Mouse (Mus musculus) right cerebral cortex, postnatal 4 days (tissue): ENCODE data around the gene Rabgap1l.

Source experiments
- DNase-seq: peaks from one replicate; pipeline ENCODE4 v3.0.0-alpha.2; 2022

Gene Rabgap1l

DNA sequence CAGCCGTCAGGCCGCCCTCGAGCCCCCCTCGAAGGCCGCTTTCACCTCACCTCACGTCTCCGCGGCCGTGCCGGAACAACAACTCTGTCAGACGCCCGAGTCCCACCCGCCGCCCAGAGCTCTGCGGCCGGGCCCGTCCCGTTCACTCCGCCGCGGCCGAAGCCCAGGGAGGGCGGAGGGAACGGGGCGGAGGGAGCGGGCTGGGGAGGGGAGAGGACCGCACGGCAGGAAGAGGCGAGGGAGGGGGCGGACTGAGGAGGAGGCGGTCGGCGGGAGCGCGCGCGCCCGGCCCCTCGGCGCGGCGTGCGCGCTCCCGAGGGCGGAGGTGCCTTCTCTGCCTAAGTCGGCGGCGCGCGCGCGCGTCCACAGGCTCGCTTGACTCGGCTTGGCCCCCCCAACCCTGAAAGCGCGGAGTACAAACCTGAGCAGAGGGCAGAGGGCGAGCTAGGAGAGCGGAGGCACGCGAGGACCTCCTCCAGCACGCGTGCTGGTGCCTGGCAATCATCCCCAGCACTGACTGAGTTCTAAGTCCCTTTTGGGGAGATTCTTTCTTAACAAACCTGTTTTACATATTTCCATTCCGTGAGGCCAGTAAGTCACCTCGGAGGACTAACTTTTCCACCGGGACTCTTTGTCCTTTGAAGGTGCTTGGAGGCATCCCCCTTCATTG lies at the start of gene Rabgap1l:
TSS of gene Rabgap1l (minus strand) at position 526 of the 670 bp plus-strand sequence.
- peak; percentile 92 for DNase-seq

- no peak for DNase-seq
Measured at GRCm38 (mm10) chr1:160842567-160842966, 49.6 kb upstream of the Rabgap1l start.

DNA sequence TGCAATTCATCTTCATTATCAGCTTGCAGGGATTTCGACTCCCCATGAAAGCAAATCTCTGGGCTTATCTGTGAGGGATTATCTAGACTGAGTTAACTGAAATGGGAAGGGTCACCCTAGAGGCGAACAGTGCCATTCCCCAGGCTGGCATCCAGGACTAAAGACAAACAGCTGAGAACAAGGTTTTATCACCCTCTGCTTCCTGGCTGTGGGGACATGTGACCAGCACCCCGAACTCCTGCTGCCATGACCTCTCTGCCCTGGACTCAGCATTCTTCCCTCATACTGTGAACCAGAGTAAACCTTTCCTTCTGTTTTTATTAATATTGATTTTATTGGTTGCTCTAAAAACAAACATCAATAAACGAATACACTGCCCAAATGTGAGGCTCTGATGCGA lies 47.6 kb upstream of the Rabgap1l start:
- DNase-seq: no peak

DNA sequence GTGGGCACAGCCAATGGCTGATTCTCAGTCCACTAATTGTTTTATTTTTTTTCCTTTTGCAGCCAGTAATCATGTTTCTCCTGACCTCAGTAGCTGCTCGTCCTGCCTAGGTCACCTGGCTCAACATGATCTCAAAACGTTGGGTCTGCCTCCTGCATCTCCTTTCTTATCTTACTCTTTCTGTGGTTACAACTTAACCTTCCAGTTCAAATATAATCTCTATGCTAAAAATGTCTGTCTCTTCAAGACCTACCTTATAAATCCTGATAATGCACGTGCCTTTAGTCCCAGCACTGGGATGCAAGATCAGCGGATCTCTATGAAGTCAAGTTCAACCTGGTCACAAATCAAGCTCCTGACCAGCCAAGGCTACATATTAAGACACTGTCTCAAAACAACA lies 46.1 kb upstream of the Rabgap1l start:
- no peak for DNase-seq

DNA sequence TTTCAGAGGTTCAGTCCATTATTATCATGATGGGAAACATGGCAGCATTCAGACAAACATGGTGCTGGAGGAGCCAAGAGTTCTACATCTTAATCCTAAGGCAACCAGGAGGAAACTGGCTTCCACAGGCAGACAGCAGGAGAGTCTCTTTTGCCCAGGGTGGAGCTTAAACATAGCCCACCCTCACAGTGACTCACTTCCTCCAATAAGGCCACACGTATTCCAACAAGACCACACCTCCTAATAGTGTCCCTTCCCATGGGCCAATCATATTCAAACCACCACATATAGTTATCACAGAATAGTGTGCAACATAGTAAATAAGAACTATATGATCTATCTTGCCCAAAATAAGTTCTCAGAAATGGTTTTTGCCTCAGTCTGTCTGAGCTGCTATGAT lies 41.4 kb upstream of the Rabgap1l start:
- DNase-seq: no peak

DNA sequence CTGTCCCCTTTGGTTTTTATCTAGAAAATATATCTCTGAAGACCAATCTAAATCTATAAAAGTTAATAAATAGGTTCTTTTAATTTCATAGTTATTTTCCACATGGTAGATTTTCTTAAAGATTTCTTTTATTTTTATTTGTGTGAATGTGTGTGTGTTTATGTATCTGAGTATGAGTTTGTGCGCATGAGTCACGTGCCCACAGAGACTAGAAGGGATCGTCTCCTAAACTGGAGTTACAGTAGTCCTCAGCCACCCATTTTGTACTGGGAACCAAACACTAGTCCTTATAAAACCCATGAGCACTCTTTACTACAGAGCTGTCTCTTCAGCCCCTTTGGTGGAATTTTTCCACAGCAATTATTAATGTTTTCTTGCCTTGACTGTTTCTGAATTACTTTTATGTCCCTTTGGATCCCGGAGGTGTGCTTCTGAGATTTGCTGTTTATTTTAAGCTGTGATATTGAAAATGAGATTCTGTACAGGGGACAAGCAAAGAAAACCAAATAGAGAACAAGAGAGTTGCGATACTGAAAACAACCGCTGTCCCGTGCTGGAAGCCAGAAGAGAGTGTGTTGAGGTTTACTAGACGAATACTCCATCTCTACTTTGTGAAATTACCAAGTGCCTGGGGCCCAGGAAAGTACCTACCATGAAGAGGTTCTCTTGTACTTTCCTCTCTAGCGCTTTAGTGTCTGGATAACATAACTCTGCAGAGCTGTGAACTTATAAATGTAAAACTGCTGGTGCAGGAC lies 39.4 kb upstream of the Rabgap1l start:
- DNase-seq: no peak

DNA sequence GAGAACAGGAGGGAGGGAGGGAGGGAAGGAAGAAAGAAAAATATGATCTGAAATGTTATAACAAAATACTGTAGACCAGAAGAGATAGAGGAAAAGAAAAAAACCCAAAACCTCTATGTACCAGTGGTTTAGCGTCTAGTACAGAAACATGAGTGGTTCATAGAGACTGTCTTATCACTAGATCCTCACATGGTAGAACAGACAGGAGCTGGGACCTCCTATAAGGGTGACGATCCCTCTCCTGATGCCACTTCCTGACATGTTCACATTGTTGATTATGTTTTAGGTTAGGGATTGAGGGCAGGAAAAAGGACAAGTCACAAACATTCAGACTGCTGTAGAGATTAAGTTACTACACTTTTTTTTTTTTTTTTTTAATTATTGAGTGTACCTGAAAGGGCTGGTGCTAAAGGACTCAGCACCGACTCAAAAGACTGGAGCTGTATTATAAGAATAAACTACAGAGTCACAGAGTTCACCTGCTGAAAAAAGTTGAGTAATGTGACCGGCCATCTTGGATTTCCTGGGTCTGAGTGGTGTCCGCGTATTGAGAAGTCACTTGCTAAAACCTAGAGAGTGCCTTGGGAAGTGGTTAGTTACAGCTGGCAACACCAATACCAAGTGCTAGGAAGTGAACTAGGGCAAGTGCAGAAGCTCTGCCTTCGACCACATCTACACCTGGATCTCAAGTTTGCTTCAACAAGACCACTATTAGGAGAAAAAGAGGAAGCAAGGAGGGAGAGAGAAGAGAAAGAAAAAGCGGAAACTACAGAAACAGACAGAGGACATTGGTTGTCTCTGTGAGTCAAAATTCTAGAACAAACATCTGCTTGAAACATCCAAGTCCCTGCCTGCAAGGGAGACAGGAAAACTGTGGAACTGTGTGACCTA lies 37.8 kb upstream of the Rabgap1l start:
- DNase-seq: no peak

DNA sequence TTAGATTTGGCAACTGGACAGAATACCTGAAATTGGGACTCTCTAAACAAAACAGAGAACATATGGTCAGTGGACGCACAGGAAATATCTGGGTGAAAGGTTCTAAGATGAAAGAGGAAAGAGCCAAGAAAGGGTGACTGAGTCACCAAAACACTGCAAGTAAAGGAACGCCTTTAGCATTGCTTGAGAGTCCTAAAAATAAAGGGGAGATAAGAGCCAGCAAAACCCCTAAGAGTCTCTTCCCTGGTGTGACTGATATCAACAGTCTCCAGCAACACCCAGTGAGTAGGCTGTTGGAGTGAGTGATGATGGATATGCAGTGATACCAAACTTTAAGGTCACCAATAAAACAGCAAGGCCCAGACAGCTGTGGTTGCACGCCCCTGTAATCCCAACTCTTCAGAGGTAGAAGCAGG lies 32.4 kb upstream of the Rabgap1l start:
- DNase-seq: no peak

DNA sequence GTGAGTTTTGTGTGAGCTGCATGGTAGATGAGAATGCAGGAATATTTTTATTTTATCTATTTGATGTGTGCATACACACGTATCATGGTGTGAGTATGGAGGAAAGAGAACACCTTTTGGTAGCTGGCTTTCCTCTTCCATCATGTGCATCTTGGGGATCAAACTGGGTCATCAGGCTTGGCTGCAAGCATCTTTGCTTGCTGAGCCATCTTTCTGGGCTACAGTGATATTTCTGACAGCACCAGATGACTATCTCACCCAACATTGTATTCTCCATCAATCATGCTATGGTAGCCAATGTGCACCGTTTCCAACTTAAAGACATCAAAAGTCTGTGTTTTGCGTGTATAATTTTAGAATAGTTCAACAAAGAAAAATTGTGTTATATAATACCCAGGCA lies 30.6 kb upstream of the Rabgap1l start:
- no peak for DNase-seq

GRCm38 (mm10) chr1:160814198-160814597 lies 21.2 kb upstream of the Rabgap1l start:
- no peak for DNase-seq

GRCm38 (mm10) chr1:160812428-160812827 lies 19.4 kb upstream of the Rabgap1l start:
- no peak for DNase-seq

- no peak for DNase-seq
Measured at GRCm38 (mm10) chr1:160811930-160812329, 18.9 kb upstream of the Rabgap1l start.

DNA sequence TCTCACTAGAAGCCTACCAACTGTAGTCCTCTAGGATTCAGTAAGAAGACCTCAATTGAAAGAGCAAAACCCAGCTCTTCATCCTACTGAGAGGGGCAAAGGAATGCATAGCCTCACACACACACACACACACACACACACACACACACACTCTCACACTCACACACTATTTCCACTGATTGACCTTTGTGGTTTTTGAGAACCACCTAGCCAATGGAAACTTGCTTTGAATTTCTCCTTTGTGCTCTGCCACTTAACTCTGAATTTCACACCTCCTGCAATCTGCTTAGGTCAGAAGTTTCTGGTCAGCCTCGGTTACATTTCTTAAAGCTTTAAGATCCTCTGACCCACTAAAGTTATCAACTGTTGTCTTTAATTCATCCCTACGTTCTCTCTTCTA lies 12.3 kb upstream of the Rabgap1l start:
- DNase-seq: no peak

DNA sequence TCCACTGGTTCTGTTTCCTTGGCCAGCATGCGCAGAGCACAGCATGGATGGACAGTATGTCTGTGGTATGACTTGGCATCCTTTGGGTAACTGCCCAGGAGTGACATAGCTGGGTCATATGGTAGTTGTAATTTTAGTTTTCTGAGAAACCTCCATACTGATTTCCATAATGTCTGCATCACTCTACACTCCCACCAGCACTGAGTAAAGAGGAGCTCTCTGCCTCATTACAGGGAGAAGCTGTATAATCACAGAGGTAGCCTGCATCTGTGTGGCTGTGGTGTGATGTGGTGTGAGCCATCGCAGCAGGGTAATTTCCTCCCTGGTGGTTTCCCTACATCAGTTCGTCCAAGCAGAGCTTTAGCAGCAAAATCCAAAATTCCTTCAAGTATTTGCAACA lies 7.0 kb upstream of the Rabgap1l start:
- DNase-seq: no peak

DNA sequence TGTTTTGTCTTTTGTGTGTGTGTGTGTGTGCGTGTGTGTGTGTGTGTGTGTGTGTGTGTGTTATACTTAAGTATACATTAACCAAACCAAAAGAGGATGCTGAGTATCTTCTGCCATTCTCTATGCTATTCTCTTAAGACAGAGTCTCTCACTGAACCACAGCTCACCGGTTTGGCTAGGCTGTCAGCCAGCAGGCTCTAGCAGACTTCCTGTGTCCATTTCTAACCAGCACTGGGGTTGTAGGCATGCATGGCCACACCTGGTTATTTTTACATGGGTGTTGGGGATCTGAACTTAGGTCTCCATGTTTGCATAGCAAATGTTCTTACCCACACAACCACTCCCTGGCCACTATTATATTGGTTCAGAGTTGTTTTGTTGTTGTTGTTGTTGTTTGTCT lies 2.0 kb upstream of the Rabgap1l start:
- no peak for DNase-seq

DNA sequence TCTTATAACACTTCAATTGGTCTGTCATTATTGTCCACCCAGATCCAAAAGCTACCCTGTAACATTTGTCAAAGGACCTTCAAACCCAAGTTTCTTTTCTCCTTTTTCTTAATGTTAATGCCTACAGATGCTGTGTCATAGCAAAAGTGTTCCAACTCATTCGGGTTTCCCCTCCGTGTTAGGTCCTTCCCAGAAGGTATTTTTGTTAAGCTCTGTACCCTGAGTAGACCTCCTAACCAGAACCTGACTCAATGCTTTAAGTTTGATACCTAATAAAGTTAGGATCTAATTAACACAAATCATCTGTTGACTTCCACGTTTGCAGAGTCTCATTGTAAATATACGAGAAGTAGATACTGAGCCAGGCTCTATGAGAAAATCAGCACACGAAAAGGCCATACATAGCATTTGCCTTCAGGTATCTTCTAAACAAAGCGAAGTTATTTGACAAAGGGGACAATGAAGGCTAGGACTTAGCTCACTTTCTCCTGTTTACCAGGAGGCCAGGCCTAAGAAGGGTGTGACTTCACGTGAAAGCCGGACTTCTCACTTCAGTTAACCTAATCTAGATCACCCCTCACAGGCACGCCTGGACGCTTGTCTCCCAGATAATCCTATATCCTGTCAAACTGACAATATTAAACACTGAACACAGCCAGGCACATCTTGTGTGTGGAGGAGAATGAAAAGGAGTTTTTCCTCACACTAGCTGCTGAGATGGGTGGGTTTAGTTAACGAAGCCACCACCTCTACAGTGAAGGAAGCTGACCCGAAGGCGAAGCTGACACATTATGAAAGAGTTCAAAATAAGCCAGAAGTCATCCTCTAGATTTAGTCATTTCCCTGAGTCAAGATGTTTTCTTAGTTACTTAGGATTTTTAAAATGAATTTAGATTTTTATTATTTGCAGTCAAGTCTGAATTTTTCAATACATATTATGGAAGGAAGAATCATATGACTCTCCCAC lies 1.1 kb upstream of the Rabgap1l start:
- no peak for DNase-seq

- DNase-seq: peak; percentile 33
Measured at GRCm38 (mm10) chr1:160792156-160792685, 790 bp downstream of the Rabgap1l start.

- no peak for DNase-seq
Measured at GRCm38 (mm10) chr1:160791381-160792155, 1.4 kb downstream of the Rabgap1l start.

- DNase-seq: no peak
Measured at GRCm38 (mm10) chr1:160790630-160791029, 2.4 kb downstream of the Rabgap1l start.

GRCm38 (mm10) chr1:160789876-160790275 lies 3.1 kb downstream of the Rabgap1l start:
- no peak for DNase-seq

- no peak for DNase-seq
Measured at GRCm38 (mm10) chr1:160787926-160788325, 5.1 kb downstream of the Rabgap1l start.
